Mouse (Mus musculus): ENCODE measurements at regions not wholly inside any gene's neighbourhood (a gene's known extent, or its start where the extent isn't known, plus 50 kb on each side); places are given as distances from the start of the nearest gene placed in this dataset.

DNA sequence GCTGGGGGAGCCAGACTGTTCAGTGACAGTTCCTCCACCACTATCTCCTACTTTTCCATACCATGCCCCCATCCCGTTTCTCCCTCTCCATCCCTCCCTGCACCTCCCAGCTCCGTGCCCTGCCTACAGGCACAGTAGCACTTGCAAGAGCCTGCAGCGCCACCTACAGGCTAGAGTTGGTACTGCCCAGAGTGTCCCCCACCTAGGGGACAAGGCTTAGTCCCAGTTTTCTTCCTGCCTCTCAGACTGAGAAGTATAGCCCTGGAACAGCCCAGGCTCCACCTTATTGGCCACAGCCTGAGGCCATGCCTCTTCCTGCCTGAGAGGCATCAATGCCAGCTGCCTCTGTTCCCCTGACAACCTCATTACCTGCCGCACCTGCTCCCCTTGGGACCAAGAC lies 351.3 kb downstream of the Ptpru start:
- no peaks in the 10 kb centered on the region for H3K36me3 ChIP-seq
- H3K27ac ChIP-seq: peak overlapping the region; percentile 90
- peaks cover 81% of the 10 kb centered on the region for H3K4me1 ChIP-seq
- 12% methylated on average over 4 of the region's 4 CpGs for WGBS
- peak; percentile 97 for DNase-seq (ENCODE audit: low spot score)
- H3K27me3 ChIP-seq (ENCODE audit: low read depth, poor library complexity, severe bottlenecking): peaks cover 4% of the 10 kb centered on the region; the same call in 1 of the 2 replicates
- H3K4me3 ChIP-seq: no peak overlapping the region
- no peaks in the 10 kb centered on the region for H3K9me3 ChIP-seq (replicated peaks)

DNA sequence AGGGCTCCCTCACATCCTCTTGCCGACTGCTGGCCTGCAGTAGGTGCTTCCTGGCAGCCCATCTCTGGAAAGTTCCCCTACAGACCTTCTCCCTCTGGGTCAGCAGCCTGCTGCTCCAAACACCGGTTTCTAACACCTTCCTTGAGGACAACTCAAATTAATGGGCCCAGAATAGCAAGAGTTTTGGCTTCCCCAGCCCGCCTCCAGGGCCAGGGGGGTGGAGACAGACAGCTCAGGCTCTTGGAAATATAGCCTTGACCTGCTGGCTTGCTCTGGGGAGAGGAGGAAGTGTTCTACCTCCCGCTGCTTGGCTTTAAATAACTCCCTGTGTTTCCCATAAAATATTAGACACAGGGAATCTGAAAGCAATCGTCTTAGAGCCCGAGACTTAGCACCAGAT lies 349.8 kb downstream of the Ptpru start:
- Histone ChIP-seq H3K27me3 (ENCODE audit: low read depth, poor library complexity, severe bottlenecking) (peaks cover 9% of the 10 kb centered on the region), H3K4me1 (peaks cover 77% of the 10 kb centered on the region), H3K9me3 (replicated peaks) (no peaks in the 10 kb centered on the region), H3K4me3 (no peak overlapping the region), H3K27ac (peak overlapping the region; percentile 90), H3K36me3 (no peaks in the 10 kb centered on the region)
- DNase-seq (ENCODE audit: low spot score): no peak
- 18% methylated on average over 6 of the region's 6 CpGs for WGBS

DNA sequence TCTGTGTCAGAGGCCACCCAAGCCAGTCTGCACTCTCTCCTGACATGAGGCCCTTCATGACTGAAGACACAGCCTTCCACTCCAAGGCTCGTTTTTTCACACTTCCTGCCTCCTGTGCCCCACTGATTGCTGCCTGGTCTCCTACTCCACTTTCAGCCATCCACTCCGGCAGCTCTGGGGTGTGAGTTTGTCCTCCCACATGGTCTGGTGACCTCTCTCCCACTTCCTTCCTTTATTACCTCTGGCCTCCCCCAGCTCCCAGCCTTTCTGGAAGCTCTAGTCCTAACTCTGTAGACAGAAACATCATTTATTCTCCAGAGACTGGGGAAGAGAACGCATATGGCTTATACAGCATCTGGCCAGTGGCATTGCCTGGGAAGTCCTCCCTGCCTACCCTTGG lies 349.0 kb downstream of the Ptpru start:
- Histone ChIP-seq H3K27ac (peak overlapping the region; percentile 90), H3K36me3 (no peaks in the 10 kb centered on the region), H3K27me3 (ENCODE audit: low read depth, poor library complexity, severe bottlenecking) (peaks cover 9% of the 10 kb centered on the region), H3K9me3 (replicated peaks) (no peaks in the 10 kb centered on the region), H3K4me1 (peaks cover 69% of the 10 kb centered on the region), H3K4me3 (no peak overlapping the region)
- no peak for DNase-seq (ENCODE audit: low spot score)
- WGBS: 38% methylated on average over 3 of the region's 3 CpGs

GRCm38 (mm10) chr4:131491960-131492359 lies 346.1 kb downstream of the Ptpru start:
- Histone ChIP-seq H3K27ac (no peak overlapping the region; the same call in 1 of the 2 replicates), H3K4me3 (no peak overlapping the region), H3K9me3 (replicated peaks) (no peaks in the 10 kb centered on the region), H3K4me1 (peaks cover 56% of the 10 kb centered on the region), H3K27me3 (ENCODE audit: low read depth, poor library complexity, severe bottlenecking) (peaks cover 9% of the 10 kb centered on the region), H3K36me3 (no peaks in the 10 kb centered on the region)
- DNase-seq (ENCODE audit: low spot score): no peak
- WGBS: 56% methylated on average over 4 of the region's 4 CpGs

GRCm38 (mm10) chr4:131493726-131494125 lies 344.4 kb downstream of the Ptpru start:
- H3K4me3 ChIP-seq: no peak overlapping the region
- no peak for DNase-seq (ENCODE audit: low spot score)
- 62% methylated on average over 4 of the region's 4 CpGs for WGBS
- peaks cover 9% of the 10 kb centered on the region for H3K27me3 ChIP-seq (ENCODE audit: low read depth, poor library complexity, severe bottlenecking)
- H3K4me1 ChIP-seq: peaks cover 42% of the 10 kb centered on the region
- H3K9me3 ChIP-seq (replicated peaks): no peaks in the 10 kb centered on the region
- no peak overlapping the region for H3K27ac ChIP-seq
- H3K36me3 ChIP-seq: no peaks in the 10 kb centered on the region

- peaks cover 5% of the 10 kb centered on the region for H3K27me3 ChIP-seq (ENCODE audit: low read depth, poor library complexity, severe bottlenecking)
- H3K4me3 ChIP-seq: no peak overlapping the region
- no peaks in the 10 kb centered on the region for H3K9me3 ChIP-seq (replicated peaks)
- no peaks in the 10 kb centered on the region for H3K36me3 ChIP-seq
- 69% methylated on average over 5 of the region's 5 CpGs for WGBS
- H3K27ac ChIP-seq: no peak overlapping the region
- no peak for DNase-seq (ENCODE audit: low spot score)
- peaks cover 29% of the 10 kb centered on the region for H3K4me1 ChIP-seq
These were observed 341.2 kb downstream of the Ptpru start for GRCm38 (mm10) chr4:131496900-131497299.

GRCm38 (mm10) chr4:131500928-131501650 lies 337.0 kb downstream of the Ptpru start:
- H3K4me1 ChIP-seq: peaks cover 12% of the 10 kb centered on the region
- H3K9me3 ChIP-seq (replicated peaks): no peaks in the 10 kb centered on the region
- no peak overlapping the region for H3K4me3 ChIP-seq
- DNase-seq (ENCODE audit: low spot score): no peak
- H3K27me3 ChIP-seq (ENCODE audit: low read depth, poor library complexity, severe bottlenecking): no peaks in the 10 kb centered on the region
- H3K36me3 ChIP-seq: no peaks in the 10 kb centered on the region
- no peak overlapping the region for H3K27ac ChIP-seq
- 85% methylated on average over 10 of the region's 10 CpGs for WGBS

- H3K4me3 ChIP-seq: no peak overlapping the region
- H3K36me3 ChIP-seq: no peaks in the 10 kb centered on the region
- DNase-seq (ENCODE audit: low spot score): no peak
- H3K4me1 ChIP-seq: peaks cover 14% of the 10 kb centered on the region
- H3K9me3 ChIP-seq (replicated peaks): no peaks in the 10 kb centered on the region
- no peaks in the 10 kb centered on the region for H3K27me3 ChIP-seq (ENCODE audit: low read depth, poor library complexity, severe bottlenecking)
- WGBS: 71% methylated on average over 7 of the region's 7 CpGs
- no peak overlapping the region for H3K27ac ChIP-seq
These were observed 329.9 kb downstream of the Ptpru start for GRCm38 (mm10) chr4:131508154-131508553.

DNA sequence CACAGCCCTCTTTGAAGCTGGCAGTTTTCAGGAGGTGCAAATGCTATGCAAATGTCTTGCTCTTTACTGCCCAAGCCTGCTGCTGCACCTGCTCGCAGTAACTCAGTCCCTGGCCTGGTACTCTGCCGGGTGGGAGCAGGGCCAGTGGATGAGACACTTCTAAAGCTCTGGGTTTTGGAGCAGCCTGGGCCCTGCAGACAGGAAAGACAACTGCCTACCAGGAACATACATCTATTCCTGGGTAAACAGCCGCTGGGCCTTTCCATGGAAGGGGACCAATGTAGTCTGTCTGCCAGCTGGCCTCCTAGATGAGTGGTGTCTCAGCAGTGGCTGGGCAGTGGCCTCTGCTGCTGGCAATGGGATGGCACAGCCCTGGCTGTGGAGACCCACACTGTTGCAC lies 326.5 kb downstream of the Ptpru start:
- peaks cover 10% of the 10 kb centered on the region for H3K4me1 ChIP-seq
- no peaks in the 10 kb centered on the region for H3K9me3 ChIP-seq (replicated peaks)
- H3K36me3 ChIP-seq: no peaks in the 10 kb centered on the region
- no peak for DNase-seq (ENCODE audit: low spot score)
- 57% methylated on average over 3 of the region's 3 CpGs for WGBS
- no peak overlapping the region for H3K4me3 ChIP-seq
- H3K27ac ChIP-seq: no peak overlapping the region
- no peaks in the 10 kb centered on the region for H3K27me3 ChIP-seq (ENCODE audit: low read depth, poor library complexity, severe bottlenecking)

DNA sequence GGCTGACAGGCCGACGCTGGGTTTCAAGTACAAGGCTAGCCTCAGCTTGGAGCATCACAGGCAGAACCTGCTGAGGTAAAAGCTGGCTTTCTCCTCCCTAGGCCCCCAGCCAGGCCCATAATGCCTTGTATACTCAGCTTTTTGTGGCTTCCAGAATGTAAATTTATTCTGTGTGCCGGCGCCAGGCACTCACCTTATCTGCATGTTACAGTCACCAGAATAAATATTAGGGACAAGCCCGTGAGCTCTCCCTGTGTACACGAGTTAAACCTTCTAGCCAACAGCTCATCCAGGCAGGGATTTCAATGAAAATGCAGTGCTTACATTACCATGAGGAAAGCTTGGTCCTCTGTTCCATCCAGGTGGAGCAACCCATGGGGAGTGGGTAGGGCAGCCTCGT lies 325.3 kb downstream of the Ptpru start:
- no peaks in the 10 kb centered on the region for H3K9me3 ChIP-seq (replicated peaks)
- no peak for DNase-seq (ENCODE audit: low spot score)
- 80% methylated on average over 7 of the region's 7 CpGs for WGBS
- H3K27me3 ChIP-seq (ENCODE audit: low read depth, poor library complexity, severe bottlenecking): no peaks in the 10 kb centered on the region
- H3K4me3 ChIP-seq: no peak overlapping the region
- no peaks in the 10 kb centered on the region for H3K4me1 ChIP-seq
- H3K27ac ChIP-seq: no peak overlapping the region
- no peaks in the 10 kb centered on the region for H3K36me3 ChIP-seq

DNA sequence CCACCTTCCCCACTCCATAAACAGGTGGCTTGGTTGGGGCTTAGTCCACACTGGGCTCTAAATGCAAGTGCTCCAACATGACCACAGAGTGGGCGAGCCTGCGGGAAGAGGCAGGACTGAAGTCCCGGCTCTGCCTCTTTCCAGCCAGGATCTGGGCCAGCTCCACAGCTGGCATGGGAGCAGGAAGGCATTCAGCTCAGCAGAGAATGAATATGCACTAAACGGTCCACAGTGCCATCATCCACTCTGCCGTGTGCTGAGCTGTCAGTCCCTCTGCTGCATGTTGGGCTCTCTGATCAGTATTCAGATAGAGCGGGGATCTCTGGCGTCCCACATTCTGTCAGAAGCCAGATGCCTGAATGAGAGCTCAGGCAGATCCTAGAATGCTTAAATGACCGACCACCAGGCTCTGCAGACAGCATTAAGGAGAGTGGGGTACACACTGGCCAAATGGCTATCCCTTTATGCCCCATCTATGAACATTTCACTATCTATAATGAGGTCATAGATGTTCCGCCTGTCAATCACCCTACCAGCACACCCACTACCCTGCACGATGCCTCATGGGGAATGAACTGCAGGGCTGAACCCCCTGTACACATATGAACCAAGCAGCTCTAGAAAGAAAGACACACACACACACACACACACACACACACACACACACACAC lies 317.3 kb downstream of the Ptpru start:
- peaks cover 4% of the 10 kb centered on the region; the same call in 1 of the 2 replicates for H3K27me3 ChIP-seq (ENCODE audit: low read depth, poor library complexity, severe bottlenecking)
- H3K4me3 ChIP-seq: no peak overlapping the region
- H3K4me1 ChIP-seq: peaks cover 3% of the 10 kb centered on the region; the same call in 1 of the 2 replicates
- DNase-seq (ENCODE audit: low spot score): no peak
- H3K9me3 ChIP-seq (replicated peaks): no peaks in the 10 kb centered on the region
- H3K27ac ChIP-seq: no peak overlapping the region
- 85% methylated on average over 10 of the region's 10 CpGs for WGBS
- no peaks in the 10 kb centered on the region for H3K36me3 ChIP-seq

GRCm38 (mm10) chr4:131521307-131521651 lies 316.8 kb downstream of the Ptpru start:
- Histone ChIP-seq H3K36me3 (no peaks in the 10 kb centered on the region), H3K27me3 (ENCODE audit: low read depth, poor library complexity, severe bottlenecking) (peaks cover 4% of the 10 kb centered on the region; the same call in 1 of the 2 replicates), H3K9me3 (replicated peaks) (no peaks in the 10 kb centered on the region), H3K4me3 (no peak overlapping the region), H3K4me1 (peaks cover 3% of the 10 kb centered on the region; the same call in 1 of the 2 replicates), H3K27ac (no peak overlapping the region)
- no peak for DNase-seq (ENCODE audit: low spot score)
- 65% methylated on average over 8 of the region's 8 CpGs for WGBS

- Histone ChIP-seq H3K27ac (no peak overlapping the region), H3K36me3 (no peaks in the 10 kb centered on the region), H3K4me1 (peaks cover 3% of the 10 kb centered on the region; the same call in 1 of the 2 replicates), H3K4me3 (no peak overlapping the region), H3K9me3 (replicated peaks) (no peaks in the 10 kb centered on the region), H3K27me3 (ENCODE audit: low read depth, poor library complexity, severe bottlenecking) (peaks cover 4% of the 10 kb centered on the region; the same call in 1 of the 2 replicates)
- WGBS: 84% methylated on average over 3 of the region's 3 CpGs
- no peak for DNase-seq (ENCODE audit: low spot score)
These were observed 312.9 kb downstream of the Ptpru start for GRCm38 (mm10) chr4:131525236-131525635.

All from limb, embryonic 10.5 days (tissue).